Mouse (Mus musculus) C2C12 (cell line): ENCODE measurements at regions not wholly inside any gene's neighbourhood (a gene's known extent, or its start where the extent isn't known, plus 50 kb on each side); places are given as distances from the start of the nearest gene placed in this dataset.

Experiments used
- CEBPB ChIP-seq: IDR thresholded peaks from one replicate; pipeline ENCODE4 v1.6.1; 2011; ENCODE audit warnings: low read depth, mild to moderate bottlenecking, control low read depth, moderate library complexity
- CTCF ChIP-seq: IDR thresholded peaks from one replicate; pipeline ENCODE4 v1.5.1; 2011; ENCODE audit not compliant: control insufficient read depth, insufficient read depth, insufficient read length
- FOSL1 ChIP-seq: IDR thresholded peaks from one replicate; pipeline ENCODE4 v1.8.0; 2011; ENCODE audit warnings: mild to moderate bottlenecking, low read length; ENCODE audit not compliant: poor library complexity, insufficient read depth, severe bottlenecking
- MAX ChIP-seq: IDR thresholded peaks from one replicate; pipeline ENCODE4 v1.6.1; 2011; ENCODE audit warnings: mild to moderate bottlenecking, control low read depth
- MYOD1 ChIP-seq: IDR thresholded peaks from one replicate; pipeline ENCODE4 v1.6.1; 2011; ENCODE audit warnings: low read depth; ENCODE audit not compliant: control insufficient read depth, insufficient read length
- MYOG ChIP-seq: IDR thresholded peaks from one replicate; pipeline ENCODE4 v1.6.1; 2011; ENCODE audit not compliant: control insufficient read depth, insufficient read length; ENCODE audit errors: extremely low read depth
- USF1 ChIP-seq: IDR thresholded peaks from one replicate; pipeline ENCODE4 v1.6.1; 2011; ENCODE audit warnings: low read depth, mild to moderate bottlenecking, control low read depth, moderate library complexity

DNA sequence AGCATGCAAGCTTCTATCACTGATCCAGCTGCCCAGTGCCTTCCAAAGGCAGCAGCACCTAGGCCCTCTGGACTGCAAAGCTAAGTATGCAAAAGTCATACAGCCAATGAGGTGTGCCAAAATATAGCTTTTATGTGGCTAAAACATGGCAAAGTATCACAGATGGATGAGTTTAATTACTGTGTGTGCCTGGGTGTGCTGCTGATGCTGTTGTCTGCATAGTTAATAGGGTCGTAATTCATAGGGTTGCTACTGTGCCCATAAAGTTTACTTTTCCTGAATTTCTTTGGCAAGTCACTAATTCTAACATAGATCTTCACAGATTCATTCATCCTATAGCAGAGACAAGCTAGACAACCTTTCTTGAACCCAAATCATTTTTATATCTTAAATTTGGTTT is 93.1 kb upstream of the Trpm1 start:
- TF ChIP-seq MAX (no peak), CTCF (no peak), FOSL1 (no peak), USF1 (no peak), MYOG (no peak), MYOD1 (no peak), CEBPB (no peak)
